Mouse (Mus musculus): ENCODE data around the gene Gp1ba. TPM values are rescaled to one million over a fixed set of nuclear protein-coding genes. Genes with fewer than 3 reads are reported as not detected.

Gene Gp1ba
- polyA plus RNA-seq, 1 experiment: 0.04 TPM

GRCm38 (mm10) chr11:70670483-70670882 lies 31.6 kb downstream of the Gp1ba start:
- Histone ChIP-seq H3K27me3 (ENCODE audit: control insufficient read depth, insufficient read depth, low read length) (no peaks in the 10 kb centered on the region), H3K4me3 (ENCODE audit: control insufficient read depth, insufficient read depth, low read length) (no peak overlapping the region), H3K27ac (ENCODE audit: control insufficient read depth, insufficient read depth, low read length) (no peak overlapping the region), H3K4me1 (replicated peaks; ENCODE audit: control insufficient read depth, insufficient read depth, low read length) (peaks cover 21% of the 10 kb centered on the region), H3K36me3 (ENCODE audit: control insufficient read depth, insufficient read depth, low read length) (no peaks in the 10 kb centered on the region)
- 82% methylated on average over 14 of the region's 14 CpGs for WGBS
- no peak for DNase-seq
- no peak for TF ChIP-seq CTCF (IDR thresholded peaks at IDR 0.05; ENCODE audit: borderline replicate concordance, control insufficient read depth, extremely low read depth, insufficient read depth, low read length, poor library complexity)
- TF ChIP-seq POLR2A (IDR thresholded peaks at IDR 0.05; ENCODE audit: control insufficient read depth, extremely low read depth, insufficient read depth, low read length, poor library complexity): no peak

GRCm38 (mm10) chr11:70671333-70672047 lies 32.6 kb downstream of the Gp1ba start:
- DNase-seq: no peak
- Histone ChIP-seq H3K36me3 (ENCODE audit: control insufficient read depth, insufficient read depth, low read length) (no peaks in the 10 kb centered on the region), H3K27me3 (ENCODE audit: control insufficient read depth, insufficient read depth, low read length) (no peaks in the 10 kb centered on the region), H3K27ac (ENCODE audit: control insufficient read depth, insufficient read depth, low read length) (no peak overlapping the region), H3K4me1 (replicated peaks; ENCODE audit: control insufficient read depth, insufficient read depth, low read length) (peaks cover 21% of the 10 kb centered on the region), H3K4me3 (ENCODE audit: control insufficient read depth, insufficient read depth, low read length) (no peak overlapping the region)
- WGBS: 95% methylated on average over 16 of the region's 16 CpGs
- TF ChIP-seq POLR2A (IDR thresholded peaks at IDR 0.05; ENCODE audit: control insufficient read depth, extremely low read depth, insufficient read depth, low read length, poor library complexity) (no peak), CTCF (IDR thresholded peaks at IDR 0.05; ENCODE audit: borderline replicate concordance, control insufficient read depth, extremely low read depth, insufficient read depth, low read length, poor library complexity) (no peak)

GRCm38 (mm10) chr11:70674014-70674413 lies 35.1 kb downstream of the Gp1ba start:
- peaks cover 2% of the 10 kb centered on the region; the same call in 1 of the 2 replicates for H3K36me3 ChIP-seq (ENCODE audit: control insufficient read depth, insufficient read depth, low read length)
- peaks cover 10% of the 10 kb centered on the region for H3K4me1 ChIP-seq (replicated peaks; ENCODE audit: control insufficient read depth, insufficient read depth, low read length)
- H3K4me3 ChIP-seq (ENCODE audit: control insufficient read depth, insufficient read depth, low read length): no peak overlapping the region
- no peak for TF ChIP-seq POLR2A (IDR thresholded peaks at IDR 0.05; ENCODE audit: control insufficient read depth, extremely low read depth, insufficient read depth, low read length, poor library complexity)
- no peak for TF ChIP-seq CTCF (IDR thresholded peaks at IDR 0.05; ENCODE audit: borderline replicate concordance, control insufficient read depth, extremely low read depth, insufficient read depth, low read length, poor library complexity)
- H3K27me3 ChIP-seq (ENCODE audit: control insufficient read depth, insufficient read depth, low read length): no peaks in the 10 kb centered on the region
- WGBS: 98% methylated on average over 6 of the region's 6 CpGs
- DNase-seq: no peak
- no peak overlapping the region for H3K27ac ChIP-seq (ENCODE audit: control insufficient read depth, insufficient read depth, low read length)

GRCm38 (mm10) chr11:70674501-70674900 lies 35.6 kb downstream of the Gp1ba start:
- Histone ChIP-seq H3K4me3 (ENCODE audit: control insufficient read depth, insufficient read depth, low read length) (no peak overlapping the region), H3K36me3 (ENCODE audit: control insufficient read depth, insufficient read depth, low read length) (peaks cover 7% of the 10 kb centered on the region; the same call in 1 of the 2 replicates), H3K4me1 (replicated peaks; ENCODE audit: control insufficient read depth, insufficient read depth, low read length) (peaks cover 10% of the 10 kb centered on the region), H3K27me3 (ENCODE audit: control insufficient read depth, insufficient read depth, low read length) (no peaks in the 10 kb centered on the region), H3K27ac (ENCODE audit: control insufficient read depth, insufficient read depth, low read length) (no peak overlapping the region)
- TF ChIP-seq CTCF (IDR thresholded peaks at IDR 0.05; ENCODE audit: borderline replicate concordance, control insufficient read depth, extremely low read depth, insufficient read depth, low read length, poor library complexity): no peak
- TF ChIP-seq POLR2A (IDR thresholded peaks at IDR 0.05; ENCODE audit: control insufficient read depth, extremely low read depth, insufficient read depth, low read length, poor library complexity): no peak
- 43% methylated on average over 11 of the region's 11 CpGs for WGBS
- DNase-seq: no peak

- no peak for TF ChIP-seq POLR2A (IDR thresholded peaks at IDR 0.05; ENCODE audit: control insufficient read depth, extremely low read depth, insufficient read depth, low read length, poor library complexity)
- no peak for TF ChIP-seq CTCF (IDR thresholded peaks at IDR 0.05; ENCODE audit: borderline replicate concordance, control insufficient read depth, extremely low read depth, insufficient read depth, low read length, poor library complexity)
- H3K4me3 ChIP-seq (ENCODE audit: control insufficient read depth, insufficient read depth, low read length): no peak overlapping the region
- no peaks in the 10 kb centered on the region for H3K27me3 ChIP-seq (ENCODE audit: control insufficient read depth, insufficient read depth, low read length)
- DNase-seq: no peak
- 95% methylated on average over 9 of the region's 9 CpGs for WGBS
- H3K36me3 ChIP-seq (ENCODE audit: control insufficient read depth, insufficient read depth, low read length): peaks cover 7% of the 10 kb centered on the region
- peaks cover 6% of the 10 kb centered on the region for H3K4me1 ChIP-seq (replicated peaks; ENCODE audit: control insufficient read depth, insufficient read depth, low read length)
- no peak overlapping the region for H3K27ac ChIP-seq (ENCODE audit: control insufficient read depth, insufficient read depth, low read length)
Observed at GRCm38 (mm10) chr11:70678092-70678491, 39.2 kb downstream of the Gp1ba start.

GRCm38 (mm10) chr11:70678576-70678975 lies 39.7 kb downstream of the Gp1ba start:
- TF ChIP-seq CTCF (IDR thresholded peaks at IDR 0.05; ENCODE audit: borderline replicate concordance, control insufficient read depth, extremely low read depth, insufficient read depth, low read length, poor library complexity) (no peak), POLR2A (IDR thresholded peaks at IDR 0.05; ENCODE audit: control insufficient read depth, extremely low read depth, insufficient read depth, low read length, poor library complexity) (no peak)
- Histone ChIP-seq H3K4me1 (replicated peaks; ENCODE audit: control insufficient read depth, insufficient read depth, low read length) (peaks cover 6% of the 10 kb centered on the region), H3K27ac (ENCODE audit: control insufficient read depth, insufficient read depth, low read length) (no peak overlapping the region), H3K36me3 (ENCODE audit: control insufficient read depth, insufficient read depth, low read length) (peaks cover 7% of the 10 kb centered on the region), H3K4me3 (ENCODE audit: control insufficient read depth, insufficient read depth, low read length) (no peak overlapping the region), H3K27me3 (ENCODE audit: control insufficient read depth, insufficient read depth, low read length) (no peaks in the 10 kb centered on the region)
- no peak for DNase-seq
- WGBS: 95% methylated on average over 2 of the region's 2 CpGs
